Comparison of ENCODE assay signal across 14 mouse cellular contexts in the genomic region with DNA sequence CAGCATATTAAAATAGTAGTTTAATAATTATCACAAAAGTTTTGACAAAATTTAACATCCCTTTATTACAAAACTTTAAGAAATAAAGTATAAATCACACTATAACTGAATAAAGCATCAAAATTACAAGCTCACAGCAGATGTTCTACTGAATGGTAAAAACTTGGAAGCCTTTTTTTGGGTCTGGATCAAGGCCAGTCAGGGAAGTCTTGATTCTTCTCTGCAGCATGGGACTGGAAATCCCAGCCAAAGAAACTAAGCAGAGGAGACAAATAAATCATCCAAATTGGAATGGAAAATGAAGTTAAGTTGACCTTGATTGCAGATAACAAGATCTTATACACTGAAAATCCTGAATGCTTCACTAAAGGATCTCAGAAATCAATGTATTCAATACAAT.
A peak's percentile ranks its signal among the peaks of the same experiment; 100 is the strongest.
DNase-seq lines count a peak whose midpoint lies in the region; ATAC-seq lines count a peak whose summit lies in the region.
"Had no signal": no experiment of that assay in that cellular context is flagged by ENCODE, and none has a peak within 500 bp of the region (broad histone marks: within the 10 kb centered on the region; RNA-seq: fewer than 3 reads in every experiment).

No protein-coding gene starts in this region.

- H3K4me1 ChIP-seq in heart, embryonic 12.5 days (replicated peaks) = no peaks in the 10 kb centered on the region
- H3K4me1 ChIP-seq in midbrain, embryonic 13.5 days (replicated peaks) = no peaks in the 10 kb centered on the region
- H3K4me1 ChIP-seq: stomach, embryonic 15.5 days had no signal

- no peaks in the 10 kb centered on the region for H3K9me3 ChIP-seq in heart, embryonic 12.5 days (replicated peaks)
- H3K9me3 ChIP-seq in midbrain, embryonic 13.5 days = no peaks in the 10 kb centered on the region
- H3K9me3 ChIP-seq: stomach, embryonic 15.5 days had no signal

- H3K4me3 ChIP-seq in heart, embryonic 12.5 days = no peak overlapping the region
- H3K4me3 ChIP-seq in midbrain, embryonic 13.5 days (replicated peaks) = no peak overlapping the region
- H3K4me3 ChIP-seq: myocyte; stomach, embryonic 15.5 days had no signal

- intact Hi-C loops in heart, postnatal 14 days (cut with DNase I) = no loop called here

- H3K9ac ChIP-seq in heart, embryonic 12.5 days = no peak overlapping the region
- H3K9ac ChIP-seq in midbrain, embryonic 13.5 days (replicated peaks) = no peak overlapping the region
- H3K9ac ChIP-seq: liver, embryonic 14.5 days; stomach, embryonic 15.5 days had no signal

- no peak for ATAC-seq in heart, embryonic 12.5 days (ENCODE audit: insufficient number of reproducible peaks, low FRiP score)
- no peak for ATAC-seq in midbrain, embryonic 13.5 days
- ATAC-seq: intestine, embryonic 16.5 days had no signal

- H3K27ac ChIP-seq in heart, embryonic 12.5 days (ENCODE audit: poor library complexity, severe bottlenecking) = no peak overlapping the region
- H3K27ac ChIP-seq in midbrain, embryonic 13.5 days = no peak overlapping the region
- H3K27ac ChIP-seq: liver, embryonic 14.5 days; macrophage; stomach, embryonic 15.5 days had no signal

- no peak overlapping the region for H3K4me2 ChIP-seq in heart, embryonic 12.5 days
- no peak overlapping the region for H3K4me2 ChIP-seq in midbrain, embryonic 13.5 days (replicated peaks)
- H3K4me2 ChIP-seq: stomach, embryonic 15.5 days had no signal

- no peaks in the 10 kb centered on the region for H3K36me3 ChIP-seq in heart, embryonic 12.5 days
- no peaks in the 10 kb centered on the region for H3K36me3 ChIP-seq in midbrain, embryonic 13.5 days
- H3K36me3 ChIP-seq: G1E; stomach, embryonic 15.5 days had no signal

- DNase-seq in adrenal gland, postnatal 10 days = peak; percentile 52
- no peak for DNase-seq in adrenal gland, postnatal 25 days
- DNase-seq in heart, postnatal 14 days = peak; percentile 2 to 13
- DNase-seq in right cerebral cortex, adult 2 months (ENCODE audit: low spot score in 2 of 2) = peak; percentile 21 to 45
- no peak for DNase-seq in right cerebral cortex, postnatal 36 days (ENCODE audit: low spot score in 2 of 2)
- peak; percentile 59 for DNase-seq in telencephalon, adult 2 months (ENCODE audit: low read depth, low spot score)

- H3K27me3 ChIP-seq in heart, embryonic 12.5 days (replicated peaks) = no peaks in the 10 kb centered on the region
- H3K27me3 ChIP-seq in midbrain, embryonic 13.5 days = no peaks in the 10 kb centered on the region
- H3K27me3 ChIP-seq: stomach, embryonic 15.5 days had no signal

Comparison
In these comparisons a context has a peak if more than half of its experiments do, and no peak if none do; other contexts are left out.
1. DNase-seq: peak in adrenal gland, postnatal 10 days (single experiment), heart, postnatal 14 days (2 of 2), right cerebral cortex, adult 2 months (2 of 2) and telencephalon, adult 2 months (single experiment); none in adrenal gland, postnatal 25 days (single experiment) and right cerebral cortex, postnatal 36 days (0 of 2).